ENCODE assay signal across 21 mouse cellular contexts in the genomic region with DNA sequence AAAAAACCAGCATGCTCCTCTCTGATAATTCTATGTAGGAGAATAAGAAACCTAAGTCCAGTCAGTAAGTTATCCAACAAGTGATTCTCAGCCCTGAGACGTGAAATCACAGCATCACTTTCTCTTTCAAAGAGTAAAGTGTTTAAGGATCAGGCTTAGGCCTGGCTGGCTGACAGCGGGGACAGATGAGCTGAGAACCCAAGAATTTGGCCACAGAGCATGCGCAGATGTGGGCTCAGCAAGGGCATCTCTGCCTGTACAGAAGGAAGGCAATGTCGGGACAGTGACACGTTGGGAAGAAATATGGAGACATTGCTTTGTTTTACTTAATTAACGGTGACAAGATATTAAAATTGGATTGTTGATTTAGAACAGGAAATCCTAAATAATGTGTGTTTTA.
DNase-seq lines count a peak whose midpoint lies in the region; ATAC-seq and TF ChIP-seq lines count a peak whose summit lies in the region.
"Had no signal": no experiment of that assay in that cellular context is flagged by ENCODE, and none has a peak within 500 bp of the region (broad histone marks: within the 10 kb centered on the region; RNA-seq: fewer than 3 reads in every experiment).

No protein-coding gene starts in this region.

- H3K9ac ChIP-seq in midbrain, postnatal 0 days (replicated peaks; ENCODE audit: low read length, poor library complexity, severe bottlenecking): no peak overlapping the region
- no peak overlapping the region for H3K9ac ChIP-seq in midbrain, embryonic 16.5 days (ENCODE audit: low read depth, low read length)
- H3K9ac ChIP-seq: embryonic facial prominence, embryonic 13.5 days; embryonic facial prominence, embryonic 15.5 days; forebrain, embryonic 12.5 days had no signal

- no peak overlapping the region for H3K4me2 ChIP-seq in midbrain, postnatal 0 days (ENCODE audit: low read depth, low read length, poor library complexity, severe bottlenecking)
- no peak overlapping the region for H3K4me2 ChIP-seq in midbrain, embryonic 16.5 days (ENCODE audit: low read length)
- H3K4me2 ChIP-seq: embryonic facial prominence, embryonic 13.5 days; embryonic facial prominence, embryonic 15.5 days; forebrain, embryonic 12.5 days had no signal

- no peak for TF ChIP-seq CTCF in midbrain, postnatal 0 days (IDR thresholded peaks at IDR 0.05)

- H3K4me3 ChIP-seq in midbrain, postnatal 0 days (ENCODE audit: low read depth, low read length): no peak overlapping the region
- H3K4me3 ChIP-seq in midbrain, embryonic 16.5 days (ENCODE audit: low read depth, low read length): no peak overlapping the region
- H3K4me3 ChIP-seq: embryonic facial prominence, embryonic 13.5 days; embryonic facial prominence, embryonic 15.5 days; erythroblast, embryonic 14.5 days; forebrain, embryonic 10.5 days; forebrain, embryonic 12.5 days had no signal

- no peaks in the 10 kb centered on the region for H3K27me3 ChIP-seq in midbrain, postnatal 0 days (ENCODE audit: insufficient read depth, low read length)
- H3K27me3 ChIP-seq in midbrain, embryonic 16.5 days (ENCODE audit: control insufficient read depth, insufficient read depth, low read depth, low read length): no peaks in the 10 kb centered on the region
- H3K27me3 ChIP-seq: embryonic facial prominence, embryonic 13.5 days had no signal

- no peak overlapping the region for H3K27ac ChIP-seq in midbrain, postnatal 0 days (ENCODE audit: low read depth, low read length)
- H3K27ac ChIP-seq in midbrain, embryonic 16.5 days (ENCODE audit: low read length): no peak overlapping the region
- H3K27ac ChIP-seq: embryonic facial prominence, embryonic 13.5 days; embryonic facial prominence, embryonic 15.5 days; forebrain, embryonic 10.5 days; forebrain, embryonic 12.5 days had no signal

- peak; percentile 64 to 68 for DNase-seq in cerebellum, postnatal 14 days
- no peak for DNase-seq in cerebellum, adult 8-10 months
- peak; percentile 27 for DNase-seq in kidney, postnatal 10 days
- no peak for DNase-seq in kidney, postnatal 36 days
- peak; percentile 20 for DNase-seq in lung, postnatal 10 days
- DNase-seq in lung, postnatal 4 days: no peak
- DNase-seq in midbrain, postnatal 0 days (ENCODE audit: low spot score): peak; percentile 32
- DNase-seq: adrenal gland, adult 2 months; adrenal gland, postnatal 10 days; adrenal gland, postnatal 25 days; cerebellum, adult 11 months; cerebellum, postnatal 36 days; embryo, embryonic 11 days had no signal

- ATAC-seq in midbrain, postnatal 0 days (ENCODE audit: low FRiP score): no peak
- no peak for ATAC-seq in midbrain, embryonic 16.5 days
- ATAC-seq: forebrain, embryonic 14.5 days; forebrain, embryonic 16.5 days had no signal

- WGBS in midbrain, postnatal 0 days: 83% methylated on average over 6 of the region's 6 CpGs
- WGBS in midbrain, embryonic 16.5 days: 82% methylated on average over 6 of the region's 6 CpGs

- no peaks in the 10 kb centered on the region for H3K9me3 ChIP-seq in midbrain, postnatal 0 days (ENCODE audit: low read length)
- H3K9me3 ChIP-seq in midbrain, embryonic 16.5 days (replicated peaks; ENCODE audit: control insufficient read depth, low read length, poor library complexity, severe bottlenecking): no peaks in the 10 kb centered on the region
- H3K9me3 ChIP-seq: embryonic facial prominence, embryonic 13.5 days; embryonic facial prominence, embryonic 15.5 days; forebrain, embryonic 10.5 days; forebrain, embryonic 12.5 days had no signal

- peaks cover 8% of the 10 kb centered on the region; the same call in 1 of the 2 replicates for H3K4me1 ChIP-seq in midbrain, postnatal 0 days (ENCODE audit: insufficient read depth, low read length)
- H3K4me1 ChIP-seq in midbrain, embryonic 16.5 days (ENCODE audit: control insufficient read depth, insufficient read depth, low read length): peaks cover 5% of the 10 kb centered on the region; the same call in 1 of the 2 replicates

- H3K36me3 ChIP-seq in midbrain, postnatal 0 days (ENCODE audit: insufficient read depth, low read length): no peaks in the 10 kb centered on the region
- no peaks in the 10 kb centered on the region for H3K36me3 ChIP-seq in midbrain, embryonic 16.5 days (ENCODE audit: control insufficient read depth, insufficient read depth, low read length)
- H3K36me3 ChIP-seq: embryonic facial prominence, embryonic 13.5 days; embryonic facial prominence, embryonic 15.5 days; forebrain, embryonic 10.5 days; forebrain, embryonic 12.5 days had no signal

Comparison
In these comparisons a context has a peak if more than half of its experiments do, and no peak if none do; other contexts are left out.
1. DNase-seq: peak in cerebellum, postnatal 14 days (2 of 2), kidney, postnatal 10 days (single experiment), lung, postnatal 10 days (single experiment) and midbrain, postnatal 0 days (single experiment); none in cerebellum, adult 8-10 months (single experiment), kidney, postnatal 36 days (0 of 2) and lung, postnatal 4 days (0 of 2).